Mouse (Mus musculus): ENCODE measurements at regions not wholly inside any gene's neighbourhood (a gene's known extent, or its start where the extent isn't known, plus 50 kb on each side); places are given as distances from the start of the nearest gene placed in this dataset.

- no peak for DNase-seq (ENCODE audit: low read depth)
- TF ChIP-seq POLR2A (IDR thresholded peaks at IDR 0.05; ENCODE audit: borderline replicate concordance, extremely low read depth, insufficient read depth, insufficient read length, poor library complexity, severe bottlenecking), result no peak
- no peak for TF ChIP-seq CTCF (IDR thresholded peaks at IDR 0.05; ENCODE audit: borderline replicate concordance, extremely low read depth, insufficient read depth, insufficient read length)
These were observed 93.1 kb upstream of the Pcbd1 start for GRCm38 (mm10) chr10:60995908-60996640.

GRCm38 (mm10) chr10:60985109-60985576 is 104.0 kb upstream of the Pcbd1 start:
- TF ChIP-seq CTCF (IDR thresholded peaks at IDR 0.05; ENCODE audit: borderline replicate concordance, extremely low read depth, insufficient read depth, insufficient read length) (peak; percentile 65; the same call in 1 of the 2 replicates), POLR2A (IDR thresholded peaks at IDR 0.05; ENCODE audit: borderline replicate concordance, extremely low read depth, insufficient read depth, insufficient read length, poor library complexity, severe bottlenecking) (no peak)
- DNase-seq (ENCODE audit: low read depth), result peak; percentile 90

DNA sequence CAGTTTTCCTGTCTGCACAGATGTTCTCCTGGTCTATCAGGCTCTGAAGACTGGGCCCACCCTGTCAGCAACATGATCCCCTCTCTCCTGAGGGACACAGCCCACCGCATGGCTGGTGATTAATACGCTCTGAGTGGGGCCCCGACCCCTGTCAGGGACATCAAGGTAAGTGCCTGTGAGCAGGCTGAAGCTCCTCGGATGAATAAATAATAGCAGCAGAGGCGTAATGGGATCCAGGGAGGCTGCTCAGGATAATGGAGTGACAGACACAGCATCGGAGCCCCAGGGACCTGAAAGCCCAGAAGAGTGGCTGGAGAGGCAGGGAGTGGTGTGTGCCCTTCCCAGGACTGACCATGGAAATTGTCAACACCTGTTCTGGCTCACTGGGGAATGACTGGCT is 107.4 kb upstream of the Pcbd1 start:
- TF ChIP-seq POLR2A (IDR thresholded peaks at IDR 0.05; ENCODE audit: borderline replicate concordance, extremely low read depth, insufficient read depth, insufficient read length, poor library complexity, severe bottlenecking) (no peak), CTCF (IDR thresholded peaks at IDR 0.05; ENCODE audit: borderline replicate concordance, extremely low read depth, insufficient read depth, insufficient read length) (no peak)
- DNase-seq (ENCODE audit: low read depth), result peak; percentile 31

- DNase-seq (ENCODE audit: low read depth), result no peak
- TF ChIP-seq POLR2A (IDR thresholded peaks at IDR 0.05; ENCODE audit: borderline replicate concordance, extremely low read depth, insufficient read depth, insufficient read length, poor library complexity, severe bottlenecking) (no peak), CTCF (IDR thresholded peaks at IDR 0.05; ENCODE audit: borderline replicate concordance, extremely low read depth, insufficient read depth, insufficient read length) (no peak)
These were observed 115.5 kb upstream of the Pcbd1 start for GRCm38 (mm10) chr10:60973615-60974014.

DNA sequence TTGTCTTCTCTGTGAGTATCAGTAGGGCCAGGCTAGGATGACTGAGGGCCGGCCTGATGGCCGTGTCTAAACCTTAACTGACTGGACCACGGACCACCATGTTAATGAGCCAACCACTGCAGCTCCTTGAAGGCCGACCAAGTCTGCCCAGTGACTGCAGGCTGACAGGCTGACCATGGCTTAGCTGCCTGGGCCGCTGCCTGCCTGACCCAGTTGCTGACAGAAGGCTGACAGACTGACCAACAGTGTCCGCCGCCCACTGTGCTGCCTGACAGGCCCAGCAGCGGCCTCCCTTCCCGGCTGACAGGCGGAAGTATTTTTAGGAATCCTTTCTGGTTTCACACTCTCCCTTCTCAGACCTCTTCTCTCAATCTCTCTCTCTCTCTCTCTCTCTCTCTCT is 124.3 kb upstream of the Pcbd1 start:
- TF ChIP-seq CTCF (IDR thresholded peaks at IDR 0.05; ENCODE audit: borderline replicate concordance, extremely low read depth, insufficient read depth, insufficient read length), result no peak
- TF ChIP-seq POLR2A (IDR thresholded peaks at IDR 0.05; ENCODE audit: borderline replicate concordance, extremely low read depth, insufficient read depth, insufficient read length, poor library complexity, severe bottlenecking), result no peak
- peak; percentile 2 for DNase-seq (ENCODE audit: low read depth)

- peak; percentile 80 for DNase-seq (ENCODE audit: low read depth)
- TF ChIP-seq CTCF (IDR thresholded peaks at IDR 0.05; ENCODE audit: borderline replicate concordance, extremely low read depth, insufficient read depth, insufficient read length) (no peak), POLR2A (IDR thresholded peaks at IDR 0.05; ENCODE audit: borderline replicate concordance, extremely low read depth, insufficient read depth, insufficient read length, poor library complexity, severe bottlenecking) (no peak)
These were observed 126.4 kb upstream of the Unc5b start for GRCm38 (mm10) chr10:60957820-60958233.

DNA sequence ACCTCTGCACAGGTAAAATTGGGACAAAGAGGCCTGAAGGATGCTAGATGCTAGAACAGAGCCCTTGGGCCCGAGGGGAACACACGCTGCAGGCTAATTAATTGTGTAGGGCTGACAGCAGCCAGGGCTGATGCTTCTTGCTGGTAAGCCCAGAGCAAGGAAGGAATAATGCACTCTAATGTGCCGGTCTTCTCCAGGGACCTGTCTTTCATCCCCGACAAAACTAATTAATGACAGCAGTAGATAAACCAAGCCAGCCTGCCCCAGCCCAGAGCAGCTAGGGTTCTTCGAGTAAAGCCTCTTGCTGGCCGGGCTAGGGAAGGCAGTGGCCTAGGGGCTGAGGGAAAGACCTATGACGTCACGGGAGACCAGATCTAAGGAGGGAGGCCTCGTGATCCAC is 124.1 kb upstream of the Unc5b start:
- TF ChIP-seq POLR2A (IDR thresholded peaks at IDR 0.05; ENCODE audit: borderline replicate concordance, extremely low read depth, insufficient read depth, insufficient read length, poor library complexity, severe bottlenecking) (no peak), CTCF (IDR thresholded peaks at IDR 0.05; ENCODE audit: borderline replicate concordance, extremely low read depth, insufficient read depth, insufficient read length) (no peak)
- DNase-seq (ENCODE audit: low read depth), result peak; percentile 76

DNA sequence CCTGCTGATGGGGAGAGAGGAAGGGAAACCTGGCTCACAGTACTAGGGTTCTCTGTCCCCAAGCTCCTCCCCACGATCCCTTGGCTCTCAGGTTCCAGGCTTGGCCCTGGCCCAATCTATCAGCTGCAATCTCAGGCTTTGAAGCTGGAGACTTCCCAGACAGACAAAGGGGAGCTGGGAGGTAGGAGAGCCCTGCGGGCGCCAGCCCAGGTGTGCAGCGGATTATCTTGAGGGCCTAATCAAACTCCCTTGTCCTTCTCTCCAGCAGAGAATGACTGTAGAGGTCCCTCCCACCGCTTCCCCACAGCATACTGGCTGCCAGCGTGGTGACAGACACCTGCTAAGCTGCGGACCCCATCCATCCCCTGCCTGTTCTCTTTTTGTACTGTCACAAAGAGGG is 121.1 kb upstream of the Unc5b start:
- peak; percentile 60 for DNase-seq (ENCODE audit: low read depth)
- no peak for TF ChIP-seq CTCF (IDR thresholded peaks at IDR 0.05; ENCODE audit: borderline replicate concordance, extremely low read depth, insufficient read depth, insufficient read length)
- TF ChIP-seq POLR2A (IDR thresholded peaks at IDR 0.05; ENCODE audit: borderline replicate concordance, extremely low read depth, insufficient read depth, insufficient read length, poor library complexity, severe bottlenecking), result no peak

DNA sequence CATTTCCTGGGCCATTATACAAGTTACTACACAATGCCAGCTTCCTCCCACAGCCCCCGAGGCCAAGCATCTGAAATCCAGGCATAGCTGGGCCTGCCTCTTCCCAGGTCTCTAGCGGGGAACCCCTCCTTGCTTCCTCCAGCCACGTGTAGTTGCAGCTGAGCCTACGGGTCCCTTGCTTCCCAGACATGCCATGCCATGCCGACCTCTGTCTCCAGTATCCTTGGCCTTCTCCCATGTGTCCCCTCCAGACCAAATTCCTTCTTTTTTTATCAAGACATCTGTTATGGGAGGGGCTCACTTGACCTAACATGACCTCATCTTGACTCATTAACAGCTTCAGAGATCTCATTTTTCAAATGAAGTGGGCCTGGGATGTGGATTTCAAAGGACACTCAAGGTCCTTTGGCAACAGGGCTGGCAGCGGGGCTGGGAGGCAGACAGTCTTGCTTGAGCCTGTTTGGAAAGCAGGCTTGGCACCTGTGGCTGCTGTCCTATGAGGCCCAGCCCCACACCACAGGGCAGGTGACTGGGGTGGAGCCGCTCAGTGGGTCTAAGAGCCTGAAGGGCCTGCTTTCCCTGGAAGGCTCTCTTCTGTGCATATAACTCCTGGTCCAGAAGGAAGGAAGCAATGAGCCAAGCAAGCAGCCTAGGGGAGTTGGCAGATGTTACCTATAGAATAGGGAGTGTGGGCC is 117.7 kb upstream of the Unc5b start:
- TF ChIP-seq CTCF (IDR thresholded peaks at IDR 0.05; ENCODE audit: borderline replicate concordance, extremely low read depth, insufficient read depth, insufficient read length) (no peak), POLR2A (IDR thresholded peaks at IDR 0.05; ENCODE audit: borderline replicate concordance, extremely low read depth, insufficient read depth, insufficient read length, poor library complexity, severe bottlenecking) (no peak)
- no peak for DNase-seq (ENCODE audit: low read depth)

DNA sequence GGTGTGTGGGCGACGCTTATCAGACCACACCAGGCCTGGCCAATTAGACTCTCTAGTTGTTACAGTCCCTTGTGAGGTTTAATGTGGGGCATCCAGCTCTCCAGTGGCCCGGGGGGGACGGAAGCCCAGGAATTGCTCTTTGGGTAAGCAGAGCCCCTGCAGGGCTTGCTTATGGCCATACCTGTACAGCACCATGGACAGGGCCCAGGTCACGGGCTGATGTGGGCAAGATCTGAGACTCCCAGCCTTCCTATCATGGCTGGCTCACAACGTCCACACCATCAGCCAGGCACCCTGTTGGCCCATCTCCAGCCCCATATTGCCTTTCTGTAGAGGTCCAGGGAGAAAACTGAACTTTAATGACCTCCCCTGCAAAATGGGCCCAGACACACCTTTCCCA is 111.7 kb upstream of the Unc5b start:
- no peak for DNase-seq (ENCODE audit: low read depth)
- no peak for TF ChIP-seq CTCF (IDR thresholded peaks at IDR 0.05; ENCODE audit: borderline replicate concordance, extremely low read depth, insufficient read depth, insufficient read length)
- no peak for TF ChIP-seq POLR2A (IDR thresholded peaks at IDR 0.05; ENCODE audit: borderline replicate concordance, extremely low read depth, insufficient read depth, insufficient read length, poor library complexity, severe bottlenecking)

GRCm38 (mm10) chr10:60938749-60939148 is 107.4 kb upstream of the Unc5b start:
- DNase-seq (ENCODE audit: low read depth), result no peak

More at GRCm38 (mm10) chr10:60938749-60939148, 107.4 kb upstream of the Unc5b start:
- TF ChIP-seq CTCF (IDR thresholded peaks at IDR 0.05; ENCODE audit: borderline replicate concordance, extremely low read depth, insufficient read depth, insufficient read length) (no peak), POLR2A (IDR thresholded peaks at IDR 0.05; ENCODE audit: borderline replicate concordance, extremely low read depth, insufficient read depth, insufficient read length, poor library complexity, severe bottlenecking) (no peak)

All from brain, embryonic 14.5 days (tissue).